In the genomic region with DNA sequence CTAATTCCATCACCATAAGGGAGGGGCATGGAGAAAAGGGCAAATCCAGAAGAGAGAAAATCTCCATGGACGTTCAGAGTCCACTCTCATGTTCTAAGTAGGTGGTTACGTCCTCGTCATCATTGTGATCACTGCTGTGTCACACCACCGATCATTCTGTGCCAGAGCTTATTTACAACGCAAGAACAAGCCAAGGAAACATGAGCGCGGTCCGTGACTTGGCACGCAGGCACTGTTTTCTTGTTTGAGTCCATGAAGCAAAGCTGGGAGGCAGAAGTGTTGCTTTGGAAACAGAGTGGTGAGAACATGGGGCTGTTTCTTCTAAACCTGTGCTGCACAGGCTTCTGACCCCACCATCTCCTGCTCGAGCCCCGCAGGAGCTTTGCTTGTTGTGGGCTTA, we compare ENCODE assay signal across 13 mouse cellular contexts.
DNase-seq lines count a peak whose midpoint lies in the region; TF ChIP-seq lines count a peak whose summit lies in the region.
"Had no signal": no experiment of that assay in that cellular context is flagged by ENCODE, and none has a peak within 500 bp of the region (broad histone marks: within the 10 kb centered on the region; RNA-seq: fewer than 3 reads in every experiment).

No protein-coding gene starts in this region.

- H3K4me3 ChIP-seq in gastrocnemius, adult 2 months: 0 out of 2 replicates have a peak overlapping the region, but pooled peaks have one; percentile 0
- peak overlapping the region; percentile 73 for H3K4me3 ChIP-seq in testis, adult 2 months (ENCODE audit: control insufficient read depth, low read depth, low read length)
- H3K4me3 ChIP-seq: midbrain, embryonic 12.5 days had no signal

- TF ChIP-seq CTCF in gastrocnemius, adult 2 months (IDR thresholded peaks at IDR 0.05): no peak
- TF ChIP-seq CTCF in testis, adult 2 months (IDR thresholded peaks at IDR 0.05; ENCODE audit: control insufficient read depth, insufficient read depth, insufficient replicate concordance, low read depth, low read length): no peak

- H3K27me3 ChIP-seq in testis, adult 2 months (ENCODE audit: control insufficient read depth, insufficient read depth, low read length): no peaks in the 10 kb centered on the region
- H3K27me3 ChIP-seq: midbrain, embryonic 12.5 days had no signal

- DNase-seq in cerebellum, adult 9-10 months: peak; percentile 25
- no peak for DNase-seq in cerebellum, adult 11-12 months
- DNase-seq in gastrocnemius, adult 2 months: peak; percentile 69
- no peak for DNase-seq in gastrocnemius, postnatal 4 days (ENCODE audit: low spot score in 2 of 2)
- DNase-seq in layer of hippocampus, adult 9-11 months: peak; percentile 48
- DNase-seq in layer of hippocampus, postnatal 25 days (ENCODE audit: extremely low spot score in 1 of 2, low spot score in 1 of 2): no peak
- DNase-seq in testis, postnatal 10 days (ENCODE audit: low spot score): no peak
- DNase-seq: heart, postnatal 36 days; kidney, adult 18-20 months; lung, postnatal 14 days; thymus, adult 18-20 months had no signal

- H3K27ac ChIP-seq in gastrocnemius, adult 2 months: peak overlapping the region; percentile 75
- H3K27ac ChIP-seq in testis, adult 2 months (ENCODE audit: control insufficient read depth, insufficient read depth, low read depth, low read length): no peak overlapping the region
- H3K27ac ChIP-seq: midbrain, embryonic 12.5 days had no signal

- H3K4me1 ChIP-seq in testis, adult 2 months (ENCODE audit: control insufficient read depth, insufficient read depth, low read length): no peaks in the 10 kb centered on the region; the same call in 1 of the 2 replicates
- H3K4me1 ChIP-seq: midbrain, embryonic 12.5 days had no signal

- peak; percentile 42; the same call in 1 of the 2 replicates for TF ChIP-seq POLR2A in testis, adult 2 months (IDR thresholded peaks at IDR 0.05; ENCODE audit: control insufficient read depth, low read depth, low read length)

- intact Hi-C loops in gastrocnemius, adult 2 months (cut with DNase I): no loop called here

- no peaks in the 10 kb centered on the region for H3K36me3 ChIP-seq in testis, adult 2 months (ENCODE audit: control insufficient read depth, insufficient read depth, low read length)
- H3K36me3 ChIP-seq: midbrain, embryonic 12.5 days had no signal

Comparison
In these comparisons a context has a peak if more than half of its experiments do, and no peak if none do; other contexts are left out.
1. DNase-seq: peak in cerebellum, adult 9-10 months (single experiment), gastrocnemius, adult 2 months (single experiment) and layer of hippocampus, adult 9-11 months (single experiment); none in cerebellum, adult 11-12 months (single experiment), gastrocnemius, postnatal 4 days (0 of 2), layer of hippocampus, postnatal 25 days (0 of 2) and testis, postnatal 10 days (single experiment).